Mouse (Mus musculus): ENCODE data around the gene Oaz2. TPM values are rescaled to one million over a fixed set of nuclear protein-coding genes. Genes with fewer than 3 reads are reported as not detected.
A peak's percentile ranks its signal among the peaks of the same experiment; 100 is the strongest.

The Oaz2 gene
- polyA plus RNA-seq (2015; fragmentation: Nextera tagmentation; extraction: Ambion mirVana): 455 and 472 TPM in 2 replicates

GRCm38 (mm10) chr9:65667701-65668100, at the start of gene Oaz2:
Gene Oaz2, plus strand, starts transcription at chr9:65668001.
- H3K27ac ChIP-seq (ENCODE audit: low read length): no peak within 1 kb of the TSS
- no peak within 1 kb of the TSS for H3K4me2 ChIP-seq (ENCODE audit: low read depth, low read length)
- WGBS: 91% methylated on average over 8 of the region's 8 CpGs
- no peaks in the 10 kb centered on the region for H3K9me3 ChIP-seq (ENCODE audit: control insufficient read depth, low read length)
- no peaks in the 10 kb centered on the region for H3K36me3 ChIP-seq (ENCODE audit: control insufficient read depth, insufficient read depth, low read length)
- no peaks in the 10 kb centered on the region; the same call in 1 of the 2 replicates for H3K4me1 ChIP-seq (replicated peaks; ENCODE audit: control insufficient read depth, insufficient read depth, low read length)
- H3K27me3 ChIP-seq (ENCODE audit: control insufficient read depth, insufficient read depth, low read depth, low read length): no peaks in the 10 kb centered on the region
- no peak within 1 kb of the TSS for H3K9ac ChIP-seq (ENCODE audit: low read length)
- no peak within 1 kb of the TSS for H3K4me3 ChIP-seq (ENCODE audit: low read length)
- ATAC-seq (ENCODE audit: low read depth): no peak

- no peak overlapping the region for H3K4me2 ChIP-seq (ENCODE audit: low read depth, low read length)
These were observed 48.5 kb upstream of the Oaz2 start for GRCm38 (mm10) chr9:65619311-65619710.

GRCm38 (mm10) chr9:65621196-65621595, 46.6 kb upstream of the Oaz2 start:
- Histone ChIP-seq H3K27me3 (ENCODE audit: control insufficient read depth, insufficient read depth, low read depth, low read length) (no peaks in the 10 kb centered on the region), H3K4me2 (ENCODE audit: low read depth, low read length) (no peak overlapping the region), H3K36me3 (ENCODE audit: control insufficient read depth, insufficient read depth, low read length) (no peaks in the 10 kb centered on the region), H3K4me3 (ENCODE audit: low read length) (no peak overlapping the region), H3K4me1 (replicated peaks; ENCODE audit: control insufficient read depth, insufficient read depth, low read length) (no peaks in the 10 kb centered on the region), H3K27ac (ENCODE audit: low read length) (no peak overlapping the region), H3K9me3 (ENCODE audit: control insufficient read depth, low read length) (no peaks in the 10 kb centered on the region), H3K9ac (ENCODE audit: low read length) (no peak overlapping the region)
- 83% methylated on average over 4 of the region's 4 CpGs for WGBS
- ATAC-seq (ENCODE audit: low read depth): no peak

More at GRCm38 (mm10) chr9:65619311-65619710, 48.5 kb upstream of the Oaz2 start:
- no peaks in the 10 kb centered on the region for H3K36me3 ChIP-seq (ENCODE audit: control insufficient read depth, insufficient read depth, low read length)
- 66% methylated on average over 3 of the region's 3 CpGs for WGBS
- H3K9ac ChIP-seq (ENCODE audit: low read length): no peak overlapping the region
- ATAC-seq (ENCODE audit: low read depth): no peak
- H3K27ac ChIP-seq (ENCODE audit: low read length): no peak overlapping the region
- H3K27me3 ChIP-seq (ENCODE audit: control insufficient read depth, insufficient read depth, low read depth, low read length): no peaks in the 10 kb centered on the region
- no peak overlapping the region for H3K4me3 ChIP-seq (ENCODE audit: low read length)
- no peaks in the 10 kb centered on the region for H3K4me1 ChIP-seq (replicated peaks; ENCODE audit: control insufficient read depth, insufficient read depth, low read length)
- H3K9me3 ChIP-seq (ENCODE audit: control insufficient read depth, low read length): no peaks in the 10 kb centered on the region

- no peaks in the 10 kb centered on the region for H3K9me3 ChIP-seq (ENCODE audit: control insufficient read depth, low read length)
- no peak for ATAC-seq (ENCODE audit: low read depth)
- H3K27me3 ChIP-seq (ENCODE audit: control insufficient read depth, insufficient read depth, low read depth, low read length): 0 out of 2 replicates have a peak, but pooled peaks cover 2% of the 10 kb centered on the region
- H3K36me3 ChIP-seq (ENCODE audit: control insufficient read depth, insufficient read depth, low read length): no peaks in the 10 kb centered on the region
- no peak overlapping the region for H3K27ac ChIP-seq (ENCODE audit: low read length)
- H3K4me3 ChIP-seq (ENCODE audit: low read length): no peak overlapping the region
- 67% methylated on average over 2 of the region's 2 CpGs for WGBS
- no peak overlapping the region for H3K4me2 ChIP-seq (ENCODE audit: low read depth, low read length)
- H3K9ac ChIP-seq (ENCODE audit: low read length): no peak overlapping the region
- H3K4me1 ChIP-seq (replicated peaks; ENCODE audit: control insufficient read depth, insufficient read depth, low read length): no peaks in the 10 kb centered on the region
These were observed 46.1 kb upstream of the Oaz2 start for GRCm38 (mm10) chr9:65621666-65622065.

- no peak for ATAC-seq (ENCODE audit: low read depth)
- Histone ChIP-seq H3K4me2 (ENCODE audit: low read depth, low read length) (no peak overlapping the region), H3K4me3 (ENCODE audit: low read length) (no peak overlapping the region), H3K36me3 (ENCODE audit: control insufficient read depth, insufficient read depth, low read length) (no peaks in the 10 kb centered on the region), H3K9ac (ENCODE audit: low read length) (no peak overlapping the region), H3K27ac (ENCODE audit: low read length) (no peak overlapping the region), H3K4me1 (replicated peaks; ENCODE audit: control insufficient read depth, insufficient read depth, low read length) (no peaks in the 10 kb centered on the region), H3K27me3 (ENCODE audit: control insufficient read depth, insufficient read depth, low read depth, low read length) (peaks cover 7% of the 10 kb centered on the region; the same call in 1 of the 2 replicates), H3K9me3 (ENCODE audit: control insufficient read depth, low read length) (no peaks in the 10 kb centered on the region)
- WGBS: 82% methylated on average over 5 of the region's 5 CpGs
These were observed 45.0 kb upstream of the Oaz2 start for GRCm38 (mm10) chr9:65622826-65623225.

- no peaks in the 10 kb centered on the region for H3K36me3 ChIP-seq (ENCODE audit: control insufficient read depth, insufficient read depth, low read length)
- no peak overlapping the region for H3K27ac ChIP-seq (ENCODE audit: low read length)
- WGBS: 59% methylated on average over 2 of the region's 2 CpGs
- peaks cover 16% of the 10 kb centered on the region for H3K27me3 ChIP-seq (ENCODE audit: control insufficient read depth, insufficient read depth, low read depth, low read length)
- H3K4me1 ChIP-seq (replicated peaks; ENCODE audit: control insufficient read depth, insufficient read depth, low read length): peaks cover 4% of the 10 kb centered on the region; the same call in 1 of the 2 replicates
- no peak overlapping the region for H3K4me3 ChIP-seq (ENCODE audit: low read length)
- H3K9me3 ChIP-seq (ENCODE audit: control insufficient read depth, low read length): no peaks in the 10 kb centered on the region
- no peak for ATAC-seq (ENCODE audit: low read depth)
- no peak overlapping the region for H3K9ac ChIP-seq (ENCODE audit: low read length)
- H3K4me2 ChIP-seq (ENCODE audit: low read depth, low read length): no peak overlapping the region
These were observed 43.5 kb upstream of the Oaz2 start for GRCm38 (mm10) chr9:65624266-65624665.

GRCm38 (mm10) chr9:65629025-65629766, 38.6 kb upstream of the Oaz2 start, which contains the start of gene Rbpms2:
Gene Rbpms2, plus strand, starts transcription at chr9:65629648.
- Histone ChIP-seq H3K27ac (ENCODE audit: low read length) (peak within 1 kb of the TSS; percentile 27; the same call in 1 of the 2 replicates), H3K4me2 (ENCODE audit: low read depth, low read length) (peak within 1 kb of the TSS; percentile 99), H3K27me3 (ENCODE audit: control insufficient read depth, insufficient read depth, low read depth, low read length) (peaks cover 30% of the 10 kb centered on the region), H3K9me3 (ENCODE audit: control insufficient read depth, low read length) (no peaks in the 10 kb centered on the region), H3K36me3 (ENCODE audit: control insufficient read depth, insufficient read depth, low read length) (no peaks in the 10 kb centered on the region), H3K4me1 (replicated peaks; ENCODE audit: control insufficient read depth, insufficient read depth, low read length) (peaks cover 18% of the 10 kb centered on the region), H3K9ac (ENCODE audit: low read length) (peak within 1 kb of the TSS; percentile 73), H3K4me3 (ENCODE audit: low read length) (peak within 1 kb of the TSS; percentile 76)
- whole genome bisulfite sequencing: 2% methylated on average over 36 of the region's 40 CpGs
- 0 out of 2 replicates have a peak, but pooled peaks have one; percentile 9 for ATAC-seq (ENCODE audit: low read depth)

GRCm38 (mm10) chr9:65629767-65630630, 37.8 kb upstream of the Oaz2 start:
- Histone ChIP-seq H3K9me3 (ENCODE audit: control insufficient read depth, low read length) (no peaks in the 10 kb centered on the region), H3K9ac (ENCODE audit: low read length) (peak overlapping the region; percentile 73), H3K4me2 (ENCODE audit: low read depth, low read length) (peak overlapping the region; percentile 99), H3K4me3 (ENCODE audit: low read length) (peak overlapping the region; percentile 76), H3K27ac (ENCODE audit: low read length) (peak overlapping the region; percentile 27; the same call in 1 of the 2 replicates), H3K36me3 (ENCODE audit: control insufficient read depth, insufficient read depth, low read length) (no peaks in the 10 kb centered on the region), H3K4me1 (replicated peaks; ENCODE audit: control insufficient read depth, insufficient read depth, low read length) (peaks cover 18% of the 10 kb centered on the region), H3K27me3 (ENCODE audit: control insufficient read depth, insufficient read depth, low read depth, low read length) (peaks cover 30% of the 10 kb centered on the region)
- WGBS: under 1% methylated on average over 48 of the region's 83 CpGs
- ATAC-seq (ENCODE audit: low read depth): peak; percentile 95

Data from lung, embryonic 16.5 days (tissue).